Mouse (Mus musculus) kidney, embryonic 14.5 days (tissue): ENCODE measurements around the gene Dapk3. TPM values are rescaled to one million over a fixed set of nuclear protein-coding genes. Genes with fewer than 3 reads are reported as not detected.

Experiments used
- ATAC-seq: fragments of 200-750 bp; cut with Nextera tagmentation; 2 replicates; pipeline ENCODE4 v1.8.0; 2017; ENCODE audit warnings: moderate number of reproducible peaks, mild to moderate bottlenecking, moderate TSS enrichment, moderate library complexity; ENCODE audit not compliant: low FRiP score, low TSS enrichment
- H3K27ac ChIP-seq: fragments of 300-500 bp; sonication (generic); 2 replicates; pipeline ENCODE4 v1.5.1; 2014; ENCODE audit warnings: low read depth, mild to moderate bottlenecking, low read length, moderate library complexity, mixed read lengths
- H3K27me3 ChIP-seq: fragments of 300-500 bp; sonication (generic); 2 replicates; pipeline ENCODE4 v1.6.1; 2014; ENCODE audit warnings: mild to moderate bottlenecking, low read length; ENCODE audit not compliant: control insufficient read depth, insufficient read depth
- H3K36me3 ChIP-seq: fragments of 300-500 bp; sonication (generic); 2 replicates; pipeline ENCODE4 v1.6.1; 2014; ENCODE audit warnings: low read length, mixed read lengths; ENCODE audit not compliant: control insufficient read depth, insufficient read depth
- H3K4me1 ChIP-seq: fragments of 300-500 bp; sonication (generic); 2 replicates; pipeline ENCODE4 v1.6.1; 2014; ENCODE audit warnings: low read length, mixed read lengths; ENCODE audit not compliant: control insufficient read depth, insufficient read depth
- H3K4me2 ChIP-seq: fragments of 300-500 bp; sonication (generic); replicated peaks from 2 replicates; pipeline ENCODE4 v1.6.1; 2014; ENCODE audit warnings: low read depth, mild to moderate bottlenecking, low read length
- H3K4me3 ChIP-seq: fragments of 300-500 bp; sonication (generic); 2 replicates; pipeline ENCODE4 v1.5.1; 2014; ENCODE audit warnings: mild to moderate bottlenecking, low read length
- H3K9ac ChIP-seq: fragments of 300-500 bp; sonication (generic); 2 replicates; pipeline ENCODE4 v1.6.1; 2014; ENCODE audit warnings: low read depth, mild to moderate bottlenecking, low read length, moderate library complexity
- H3K9me3 ChIP-seq: fragments of 300-500 bp; sonication (generic); 2 replicates; pipeline ENCODE4 v1.6.1; 2016; ENCODE audit warnings: low read length; ENCODE audit not compliant: control insufficient read depth
- WGBS: fragments of 180-500 bp; shearing (Covaris S2); extraction: QIAGEN DNeasy Blood & Tissue Kit; methylation state at CpG from one replicate; pipeline ENCODE4 v1.1.7; 2014; 5-methylcytosine and 5-hydroxymethylcytosine counted together
- polyA plus RNA-seq: library from polyadenylated mRNA; unstranded; fragments of >200 nt; fragmentation: Nextera tagmentation; extraction: Ambion mirVana; gene quantifications from 2 replicates; pipeline ENCODE4 v1.2.1, GENCODE M21; 2014

The Dapk3 gene
- polyA plus RNA-seq, 1 experiment from 2014 or later, result 45.7 TPM

GRCm38 (mm10) chr10:81138821-81139528, 43.8 kb upstream of the Dapk3 start:
- H3K4me1 ChIP-seq, result peaks cover 49% of the 10 kb centered on the region
- peak overlapping the region; percentile 78 for H3K9ac ChIP-seq
- H3K27me3 ChIP-seq, result peaks cover 3% of the 10 kb centered on the region; the same call in 1 of the 2 replicates
- H3K9me3 ChIP-seq, result no peaks in the 10 kb centered on the region
- peak overlapping the region; percentile 89 for H3K4me2 ChIP-seq
- WGBS, result 59% methylated on average over 11 of the region's 11 CpGs
- no peak for ATAC-seq
- peak overlapping the region; percentile 90 for H3K4me3 ChIP-seq
- H3K27ac ChIP-seq, result peak overlapping the region; percentile 88
- peaks cover 9% of the 10 kb centered on the region for H3K36me3 ChIP-seq

GRCm38 (mm10) chr10:81139529-81139846, 43.3 kb upstream of the Dapk3 start:
- no peaks in the 10 kb centered on the region for H3K9me3 ChIP-seq
- H3K9ac ChIP-seq, result peak overlapping the region; percentile 78; the same call in 1 of the 2 replicates
- peaks cover 14% of the 10 kb centered on the region for H3K36me3 ChIP-seq
- peaks cover 3% of the 10 kb centered on the region; the same call in 1 of the 2 replicates for H3K27me3 ChIP-seq
- peak overlapping the region; percentile 89; the same call in 1 of the 2 replicates for H3K4me2 ChIP-seq
- ATAC-seq, result no peak
- peak overlapping the region; percentile 2; the same call in 1 of the 2 replicates for H3K27ac ChIP-seq
- peak overlapping the region; percentile 90 for H3K4me3 ChIP-seq
- H3K4me1 ChIP-seq, result peaks cover 49% of the 10 kb centered on the region
- 77% methylated on average over 4 of the region's 4 CpGs for WGBS

- Histone ChIP-seq H3K4me2 (peak overlapping the region; percentile 31), H3K9ac (peak overlapping the region; percentile 47), H3K36me3 (peaks cover 20% of the 10 kb centered on the region), H3K27me3 (no peaks in the 10 kb centered on the region), H3K4me1 (peaks cover 46% of the 10 kb centered on the region), H3K4me3 (peak overlapping the region; percentile 90), H3K9me3 (no peaks in the 10 kb centered on the region), H3K27ac (peak overlapping the region; percentile 65)
- no peak for ATAC-seq
- WGBS, result 47% methylated on average over 8 of the region's 8 CpGs
Observed at GRCm38 (mm10) chr10:81140005-81140404, 42.8 kb upstream of the Dapk3 start.

GRCm38 (mm10) chr10:81140717-81141454, 41.9 kb upstream of the Dapk3 start:
- ATAC-seq, result no peak
- peaks cover 37% of the 10 kb centered on the region for H3K4me1 ChIP-seq
- H3K9me3 ChIP-seq, result no peaks in the 10 kb centered on the region
- peak overlapping the region; percentile 45 for H3K9ac ChIP-seq
- peak overlapping the region; percentile 31 for H3K4me2 ChIP-seq
- 45% methylated on average over 9 of the region's 10 CpGs for WGBS
- no peak overlapping the region for H3K27ac ChIP-seq
- no peaks in the 10 kb centered on the region for H3K27me3 ChIP-seq
- peaks cover 28% of the 10 kb centered on the region for H3K36me3 ChIP-seq
- peak overlapping the region; percentile 90 for H3K4me3 ChIP-seq

GRCm38 (mm10) chr10:81141455-81142210, 41.2 kb upstream of the Dapk3 start:
- WGBS, result 92% methylated on average over 7 of the region's 7 CpGs
- H3K4me2 ChIP-seq, result no peak overlapping the region
- H3K27me3 ChIP-seq, result no peaks in the 10 kb centered on the region
- H3K4me1 ChIP-seq, result peaks cover 35% of the 10 kb centered on the region
- peaks cover 36% of the 10 kb centered on the region for H3K36me3 ChIP-seq
- H3K4me3 ChIP-seq, result no peak overlapping the region; the same call in 1 of the 2 replicates
- no peak overlapping the region for H3K9ac ChIP-seq
- H3K9me3 ChIP-seq, result no peaks in the 10 kb centered on the region
- H3K27ac ChIP-seq, result no peak overlapping the region
- ATAC-seq, result no peak

- Histone ChIP-seq H3K4me3 (no peak overlapping the region), H3K36me3 (peaks cover 45% of the 10 kb centered on the region), H3K4me2 (no peak overlapping the region), H3K9ac (no peak overlapping the region), H3K4me1 (peaks cover 35% of the 10 kb centered on the region), H3K9me3 (no peaks in the 10 kb centered on the region), H3K27me3 (no peaks in the 10 kb centered on the region), H3K27ac (no peak overlapping the region)
- WGBS, result 88% methylated on average over 5 of the region's 5 CpGs
- ATAC-seq, result no peak
Observed at GRCm38 (mm10) chr10:81142551-81142981, 40.2 kb upstream of the Dapk3 start.

GRCm38 (mm10) chr10:81143157-81143633, 39.6 kb upstream of the Dapk3 start:
- Histone ChIP-seq H3K27ac (no peak overlapping the region), H3K9ac (no peak overlapping the region; the same call in 1 of the 2 replicates), H3K27me3 (no peaks in the 10 kb centered on the region), H3K9me3 (no peaks in the 10 kb centered on the region), H3K36me3 (peaks cover 52% of the 10 kb centered on the region), H3K4me1 (peaks cover 35% of the 10 kb centered on the region), H3K4me2 (no peak overlapping the region), H3K4me3 (no peak overlapping the region)
- ATAC-seq, result no peak
- 96% methylated on average over 5 of the region's 7 CpGs for WGBS

GRCm38 (mm10) chr10:81143845-81144437, 38.9 kb upstream of the Dapk3 start:
- H3K4me3 ChIP-seq, result no peak overlapping the region

More at GRCm38 (mm10) chr10:81143845-81144437, 38.9 kb upstream of the Dapk3 start:
- 95% methylated on average over 52 of the region's 52 CpGs for WGBS
- H3K27me3 ChIP-seq, result no peaks in the 10 kb centered on the region
- H3K4me1 ChIP-seq, result peaks cover 27% of the 10 kb centered on the region
- ATAC-seq, result no peak
- peaks cover 59% of the 10 kb centered on the region for H3K36me3 ChIP-seq
- no peaks in the 10 kb centered on the region for H3K9me3 ChIP-seq
- H3K4me2 ChIP-seq, result no peak overlapping the region
- no peak overlapping the region for H3K27ac ChIP-seq
- no peak overlapping the region for H3K9ac ChIP-seq
